Mouse (Mus musculus): ENCODE measurements around the gene Oxsr1.

Oxsr1 gene

GRCm38 (mm10) chr9:119342728-119343127 lies 20.5 kb upstream of the Oxsr1 start:
- ChIA-PET POLR2A (interaction anchor here in 2 of 4 experiments (0.6 to 1.5 kb wide), 7 partner anchors 9 to 174 kb away, joined by 3 to 5 read pairs (median 4); partner anchors contain the start of gene Acvr2b (in 1 of the 2)), CTCF (interaction anchor here in 2 of 4 experiments (0.5 to 4.6 kb wide), 2 partner anchors 9 to 10 kb away, joined by 6 to 19 read pairs; no protein-coding TSS in a partner anchor)

GRCm38 (mm10) chr9:119340909-119341816 lies 18.9 kb upstream of the Oxsr1 start, which contains the start of gene Myd88:
Gene Myd88 (minus strand): TSS chr9:119341411.
- ChIA-PET CTCF (interaction anchor here (0.6 to 4.6 kb wide), 17 partner anchors 10 to 427 kb away, joined by 3 to 24 read pairs (median 4); partner anchors contain the start of genes Acvr2b (in 1 of the 4) and Oxsr1 (in 1 of the 4)), POLR2A (interaction anchor here (0.5 to 4.2 kb wide), 54 partner anchors 9 to 248 kb away, joined by 3 to 158 read pairs (median 4); partner anchors contain the start of genes Oxsr1 (in 4 of the 4), Acvr2b (in 3 of the 4), Dlec1 (in 2 of the 4) and Acaa1b (in 1 of the 4))

- ChIA-PET POLR2A (interaction anchor here (0.7 to 4.2 kb wide), 44 partner anchors 9 to 237 kb away, joined by 3 to 158 read pairs (median 6); partner anchors contain the start of genes Oxsr1 (in 4 of the 4), Acvr2b (in 3 of the 4), Acaa1b (in 1 of the 4) and Dlec1 (in 1 of the 4)), CTCF (interaction anchor here (0.7 to 4.6 kb wide), 17 partner anchors 9 to 420 kb away, joined by 3 to 24 read pairs (median 3); partner anchors contain the start of genes Oxsr1 (in 2 of the 4) and Acvr2b (in 1 of the 4))
These were observed 18.0 kb upstream of the Oxsr1 start for GRCm38 (mm10) chr9:119340212-119340580.

- ChIA-PET CTCF (interaction anchor here in 3 of 4 experiments (0.7 to 4.6 kb wide), 9 partner anchors 9 to 232 kb away, joined by 3 to 24 read pairs (median 3); partner anchors contain the start of gene Oxsr1 (in 2 of the 3)), POLR2A (interaction anchor here in 3 of 4 experiments (0.6 to 4.2 kb wide), 27 partner anchors 9 to 237 kb away, joined by 3 to 158 read pairs (median 8); partner anchors contain the start of genes Acvr2b (in 3 of the 3), Oxsr1 (in 3 of the 3), Acaa1b (in 2 of the 3) and Dlec1 (in 1 of the 3))
These were observed 17.5 kb upstream of the Oxsr1 start, which contains the start of gene Acaa1a for GRCm38 (mm10) chr9:119339558-119340211. Gene Acaa1a (plus strand): TSS chr9:119339676.

GRCm38 (mm10) chr9:119339106-119339505 lies 16.9 kb upstream of the Oxsr1 start:
- ChIA-PET CTCF (interaction anchor here in 2 of 4 experiments (2.8 to 4.6 kb wide), 3 partner anchors 13 to 17 kb away, joined by 15 to 24 read pairs (median 19); partner anchors contain the start of gene Oxsr1 (in 1 of the 2)), POLR2A (interaction anchor here in 3 of 4 experiments (1.3 to 4.2 kb wide), 11 partner anchors 8 to 63 kb away, joined by 3 to 158 read pairs (median 18); partner anchors contain the start of genes Oxsr1 (in 3 of the 3), Acvr2b (in 2 of the 3) and Xylb (in 1 of the 3))

GRCm38 (mm10) chr9:119338350-119338749 lies 16.1 kb upstream of the Oxsr1 start:
- ChIA-PET POLR2A (interaction anchor here in 3 of 4 experiments (1.2 to 4.2 kb wide), 3 partner anchors 15 to 63 kb away, joined by 3 to 158 read pairs (median 8); partner anchors contain the start of genes Acvr2b (in 1 of the 3) and Oxsr1 (in 1 of the 3)), CTCF (interaction anchor here in 1 of 4 experiments (0.6 kb wide), 1 partner anchor 15 kb away, joined by 3 read pairs; no protein-coding TSS in a partner anchor)

GRCm38 (mm10) chr9:119337842-119338241 lies 15.6 kb upstream of the Oxsr1 start:
- ChIA-PET CTCF (interaction anchor here in 1 of 4 experiments (1.5 kb wide), 1 partner anchor 15 kb away, joined by 4 read pairs; the partner anchor contains the start of gene Oxsr1), POLR2A (interaction anchor here in 3 of 4 experiments (1.0 to 4.2 kb wide), 6 partner anchors 15 to 64 kb away, joined by 3 to 158 read pairs (median 4); partner anchors contain the start of genes Acvr2b (in 1 of the 3) and Oxsr1 (in 1 of the 3))

GRCm38 (mm10) chr9:119335571-119335970 lies 13.3 kb upstream of the Oxsr1 start:
- POLR2A ChIA-PET: no interaction called here
- CTCF ChIA-PET: interaction anchor here in 1 of 4 experiments (1.1 kb wide), 1 partner anchor 17 kb away, joined by 5 read pairs; no protein-coding TSS in a partner anchor

GRCm38 (mm10) chr9:119334834-119335233 lies 12.6 kb upstream of the Oxsr1 start:
- ChIA-PET POLR2A (interaction anchor here in 2 of 4 experiments (1.0 to 2.1 kb wide), 3 partner anchors 12 to 14 kb away, joined by 3 to 13 read pairs (median 7); no protein-coding TSS in a partner anchor), CTCF (interaction anchor here in 2 of 4 experiments (0.8 to 1.1 kb wide), 2 partner anchors 17 kb away, joined by 3 to 5 read pairs; no protein-coding TSS in a partner anchor)

- CTCF ChIA-PET: interaction anchor here in 2 of 4 experiments (0.8 to 1.1 kb wide), 2 partner anchors 18 kb away, joined by 3 to 5 read pairs; no protein-coding TSS in a partner anchor
These were observed 12.1 kb upstream of the Oxsr1 start for GRCm38 (mm10) chr9:119334324-119334723.

GRCm38 (mm10) chr9:119330186-119330963 lies 8.1 kb upstream of the Oxsr1 start:
- CTCF ChIA-PET: interaction anchor here in 2 of 4 experiments (0.7 to 1.4 kb wide), 3 partner anchors 8 to 21 kb away, joined by 3 to 5 read pairs (median 3); partner anchors contain the start of gene Oxsr1 (in 1 of the 2)
- POLR2A ChIA-PET: interaction anchor here in 3 of 4 experiments (1.0 to 3.1 kb wide), 6 partner anchors 8 to 10 kb away, joined by 3 to 17 read pairs (median 5); partner anchors contain the start of genes Acaa1a (in 2 of the 3), Myd88 (in 2 of the 3) and Oxsr1 (in 2 of the 3)

More at GRCm38 (mm10) chr9:119334324-119334723, 12.1 kb upstream of the Oxsr1 start:
- POLR2A ChIA-PET: interaction anchor here in 3 of 4 experiments (0.6 to 2.1 kb wide), 5 partner anchors 11 to 18 kb away, joined by 3 to 13 read pairs (median 4); no protein-coding TSS in a partner anchor

- CTCF ChIA-PET: interaction anchor here in 1 of 4 experiments (1.1 kb wide), 1 partner anchor 13 kb away, joined by 3 read pairs; the partner anchor contains the start of gene Myd88
- POLR2A ChIA-PET: interaction anchor here in 2 of 4 experiments (3.1 to 3.2 kb wide), 2 partner anchors 12 kb away, joined by 16 to 17 read pairs; partner anchors contain the start of genes Acaa1a (in 2 of the 2) and Myd88 (in 2 of the 2)
These were observed 6.3 kb upstream of the Oxsr1 start for GRCm38 (mm10) chr9:119328488-119328887.

GRCm38 (mm10) chr9:119324130-119324529 lies 1.9 kb upstream of the Oxsr1 start:
- ChIA-PET CTCF (interaction anchor here in 1 of 4 experiments (1.8 kb wide), 1 partner anchor 28 kb away, joined by 6 read pairs; no protein-coding TSS in a partner anchor), POLR2A (interaction anchor here in 2 of 4 experiments (0.7 to 5.9 kb wide), 11 partner anchors 10 to 1073 kb away, joined by 3 to 158 read pairs (median 7); partner anchors contain the start of genes Acaa1a (in 2 of the 2), Myd88 (in 2 of the 2), Acvr2b (in 1 of the 2) and Xylb (in 1 of the 2))

GRCm38 (mm10) chr9:119323260-119323645 lies 1.0 kb upstream of the Oxsr1 start:
- POLR2A ChIA-PET: interaction anchor here (0.7 to 5.9 kb wide), 70 partner anchors 8 to 1442 kb away, joined by 3 to 158 read pairs (median 4); partner anchors contain the start of genes Myd88 (in 4 of the 4), Acaa1a (in 3 of the 4), Acvr2b (in 3 of the 4) and Acaa1b (in 1 of the 4)
- CTCF ChIA-PET: interaction anchor here (0.6 to 2.6 kb wide), 14 partner anchors 8 to 317 kb away, joined by 3 to 15 read pairs (median 3); partner anchors contain the start of genes Myd88 (in 3 of the 4), Acaa1a (in 2 of the 4) and Acvr2b (in 1 of the 4)
